Mouse (Mus musculus) hindbrain, embryonic 11.5 days (tissue): ENCODE measurements around the gene Brf1. TPM values are rescaled to one million over a fixed set of nuclear protein-coding genes. Genes with fewer than 3 reads are reported as not detected.

Experiments
- ATAC-seq: fragments of 200-750 bp; cut with Nextera tagmentation; 2 replicates; pipeline ENCODE4 v1.8.0; 2017; ENCODE audit warnings: mild to moderate bottlenecking, moderate TSS enrichment, moderate library complexity; ENCODE audit not compliant: low FRiP score
- DNase-seq: peaks from one replicate; pipeline ENCODE4 v3.0.0-alpha.2; 2015; ENCODE audit warnings: low spot score
- H3K27ac ChIP-seq: fragments of 300-500 bp; sonication (generic); 2 replicates; pipeline ENCODE4 v1.5.1; 2014; ENCODE audit warnings: mild to moderate bottlenecking, low read depth, low read length
- H3K27me3 ChIP-seq: fragments of 300-500 bp; sonication (generic); 2 replicates; pipeline ENCODE4 v1.6.1; 2014; ENCODE audit warnings: mild to moderate bottlenecking, low read length, moderate library complexity, mixed read lengths; ENCODE audit not compliant: control insufficient read depth, insufficient read depth
- H3K36me3 ChIP-seq: fragments of 300-500 bp; sonication (generic); 2 replicates; pipeline ENCODE4 v1.6.1; 2014; ENCODE audit warnings: mild to moderate bottlenecking, low read length, moderate library complexity, mixed read lengths; ENCODE audit not compliant: control insufficient read depth, insufficient read depth
- H3K4me1 ChIP-seq: fragments of 300-500 bp; sonication (generic); replicated peaks from 2 replicates; pipeline ENCODE4 v1.6.1; 2014; ENCODE audit warnings: low read length, mixed read lengths; ENCODE audit not compliant: control insufficient read depth, insufficient read depth
- H3K4me2 ChIP-seq: fragments of 300-500 bp; sonication (generic); replicated peaks from 2 replicates; pipeline ENCODE4 v1.6.1; 2014; ENCODE audit warnings: mild to moderate bottlenecking, low read depth, low read length
- H3K4me3 ChIP-seq: fragments of 300-500 bp; sonication (generic); 2 replicates; pipeline ENCODE4 v1.5.1; 2014; ENCODE audit warnings: low read depth, low read length
- H3K9ac ChIP-seq: fragments of 300-500 bp; sonication (generic); 2 replicates; pipeline ENCODE4 v1.6.1; 2014; ENCODE audit warnings: low read depth, low read length
- H3K9me3 ChIP-seq: fragments of 300-500 bp; sonication (generic); 2 replicates; pipeline ENCODE4 v1.6.1; 2016; ENCODE audit warnings: low read length; ENCODE audit not compliant: control insufficient read depth
- WGBS: fragments of 180-500 bp; shearing (Covaris S2); extraction: QIAGEN DNeasy Blood & Tissue Kit; methylation state at CpG from one replicate; pipeline ENCODE4 v1.1.7; 2014; 5-methylcytosine and 5-hydroxymethylcytosine counted together
- polyA plus RNA-seq: library from polyadenylated mRNA; unstranded; fragments of >200 nt; fragmentation: Nextera tagmentation; extraction: Ambion mirVana; gene quantifications from 2 replicates; pipeline ENCODE4 v1.2.1, GENCODE M21; 2014

Brf1 gene
- polyA plus RNA-seq, 1 experiment from 2014 or later, result 57.8 TPM

GRCm38 (mm10) chr12:113027495-113027894 is 27.0 kb upstream of the Brf1 start:
- Histone ChIP-seq H3K4me2 (no peak overlapping the region), H3K4me3 (no peak overlapping the region), H3K27ac (peak overlapping the region; percentile 39; the same call in 1 of the 2 replicates), H3K4me1 (0 out of 2 replicates have a peak, but pooled peaks cover under 1% of the 10 kb centered on the region), H3K27me3 (no peaks in the 10 kb centered on the region), H3K9me3 (no peaks in the 10 kb centered on the region), H3K36me3 (no peaks in the 10 kb centered on the region), H3K9ac (no peak overlapping the region)
- DNase-seq (no peak), ATAC-seq (no peak)
- 94% methylated on average over 2 of the region's 2 CpGs for WGBS

GRCm38 (mm10) chr12:113026557-113026956 is 26.1 kb upstream of the Brf1 start:
- Histone ChIP-seq H3K27ac (no peak overlapping the region), H3K36me3 (no peaks in the 10 kb centered on the region), H3K4me1 (no peaks in the 10 kb centered on the region), H3K4me2 (no peak overlapping the region), H3K9me3 (no peaks in the 10 kb centered on the region), H3K9ac (no peak overlapping the region), H3K4me3 (no peak overlapping the region), H3K27me3 (no peaks in the 10 kb centered on the region)
- ATAC-seq, result no peak
- WGBS, result 96% methylated on average over 1 of the region's 1 CpGs
- no peak for DNase-seq

GRCm38 (mm10) chr12:113023082-113023481 is 22.6 kb upstream of the Brf1 start:
- no peak for DNase-seq
- Histone ChIP-seq H3K4me1 (no peaks in the 10 kb centered on the region), H3K27me3 (no peaks in the 10 kb centered on the region), H3K9ac (no peak overlapping the region), H3K9me3 (no peaks in the 10 kb centered on the region), H3K4me2 (no peak overlapping the region), H3K4me3 (no peak overlapping the region), H3K36me3 (0 out of 2 replicates have a peak, but pooled peaks cover 2% of the 10 kb centered on the region), H3K27ac (no peak overlapping the region)
- ATAC-seq, result no peak
- WGBS, result 90% methylated on average over 4 of the region's 4 CpGs

GRCm38 (mm10) chr12:113021488-113021887 is 21.0 kb upstream of the Brf1 start:
- Histone ChIP-seq H3K36me3 (0 out of 2 replicates have a peak, but pooled peaks cover 2% of the 10 kb centered on the region), H3K4me2 (no peak overlapping the region), H3K4me3 (no peak overlapping the region), H3K27me3 (no peaks in the 10 kb centered on the region), H3K4me1 (no peaks in the 10 kb centered on the region), H3K9me3 (no peaks in the 10 kb centered on the region), H3K27ac (no peak overlapping the region), H3K9ac (no peak overlapping the region)
- DNase-seq, result no peak
- no peak for ATAC-seq

GRCm38 (mm10) chr12:113018763-113019162 is 18.3 kb upstream of the Brf1 start:
- WGBS, result 90% methylated on average over 4 of the region's 4 CpGs
- Histone ChIP-seq H3K9ac (no peak overlapping the region), H3K27me3 (no peaks in the 10 kb centered on the region), H3K27ac (no peak overlapping the region), H3K4me1 (peaks cover 8% of the 10 kb centered on the region; the same call in 1 of the 2 replicates), H3K4me3 (no peak overlapping the region), H3K36me3 (0 out of 2 replicates have a peak, but pooled peaks cover 2% of the 10 kb centered on the region), H3K9me3 (no peaks in the 10 kb centered on the region), H3K4me2 (no peak overlapping the region)
- ATAC-seq (no peak), DNase-seq (no peak)

- H3K9me3 ChIP-seq, result no peaks in the 10 kb centered on the region
- no peak overlapping the region for H3K27ac ChIP-seq
- no peak overlapping the region for H3K4me3 ChIP-seq
- no peak overlapping the region for H3K9ac ChIP-seq
- ATAC-seq, result no peak
- WGBS, result 77% methylated on average over 9 of the region's 9 CpGs
- H3K4me1 ChIP-seq, result peaks cover 8% of the 10 kb centered on the region; the same call in 1 of the 2 replicates
- H3K27me3 ChIP-seq, result no peaks in the 10 kb centered on the region
- no peak overlapping the region for H3K4me2 ChIP-seq
- no peak for DNase-seq
- H3K36me3 ChIP-seq, result 0 out of 2 replicates have a peak, but pooled peaks cover 2% of the 10 kb centered on the region
These were observed 17.0 kb upstream of the Brf1 start for GRCm38 (mm10) chr12:113017429-113017984.

- H3K27ac ChIP-seq, result no peak overlapping the region
- ATAC-seq, result no peak
- H3K36me3 ChIP-seq, result 0 out of 2 replicates have a peak, but pooled peaks cover 2% of the 10 kb centered on the region
- WGBS, result 83% methylated on average over 8 of the region's 8 CpGs
- H3K9ac ChIP-seq, result no peak overlapping the region
- peaks cover 8% of the 10 kb centered on the region; the same call in 1 of the 2 replicates for H3K4me1 ChIP-seq
- no peaks in the 10 kb centered on the region for H3K27me3 ChIP-seq
- DNase-seq, result no peak
- H3K4me2 ChIP-seq, result no peak overlapping the region
- no peaks in the 10 kb centered on the region for H3K9me3 ChIP-seq
- no peak overlapping the region for H3K4me3 ChIP-seq
These were observed 16.5 kb upstream of the Brf1 start for GRCm38 (mm10) chr12:113016976-113017375.

- ATAC-seq, result no peak
- DNase-seq, result no peak
- peak overlapping the region; percentile 95; the same call in 1 of the 2 replicates for H3K9ac ChIP-seq
- H3K4me2 ChIP-seq, result peak overlapping the region; percentile 94
- WGBS, result 75% methylated on average over 4 of the region's 4 CpGs
- no peaks in the 10 kb centered on the region for H3K27me3 ChIP-seq
- no peaks in the 10 kb centered on the region for H3K9me3 ChIP-seq
- 0 out of 2 replicates have a peak, but pooled peaks cover 2% of the 10 kb centered on the region for H3K36me3 ChIP-seq
- H3K4me3 ChIP-seq, result no peak overlapping the region
- H3K27ac ChIP-seq, result no peak overlapping the region
- peaks cover 8% of the 10 kb centered on the region; the same call in 1 of the 2 replicates for H3K4me1 ChIP-seq
These were observed 15.5 kb upstream of the Brf1 start for GRCm38 (mm10) chr12:113015956-113016355.
